Mouse (Mus musculus): ENCODE measurements around the gene Hoxb8.

GRCm38 (mm10) chr11:96250901-96251300, 30.8 kb upstream of the Hoxb8 start:
- TF ChIP-seq CTCF (IDR thresholded peaks at IDR 0.05; ENCODE audit: low read depth, low read length) (no peak), POLR2A (IDR thresholded peaks at IDR 0.05; ENCODE audit: borderline replicate concordance, low read depth, low read length) (no peak)
